Mouse (Mus musculus) forebrain, embryonic 15.5 days (tissue): ENCODE results near the gene Tbc1d16. TPM values are rescaled to one million over a fixed set of nuclear protein-coding genes. Genes with fewer than 3 reads are reported as not detected.
"Not testable (repeated sequence)": the region's sequence is repeated elsewhere in the genome, so short reads cannot be mapped to it uniquely, and the experiment has no call there.

Experiments used
- ATAC-seq: fragments of 200-750 bp; cut with Nextera tagmentation; replicated peaks from 2 replicates; pipeline ENCODE4 v1.8.0; 2017; ENCODE audit warnings: mild to moderate bottlenecking, moderate TSS enrichment, moderate library complexity
- H3K27ac ChIP-seq: fragments of 300-500 bp; sonication (generic); replicated peaks from 2 replicates; pipeline ENCODE4 v1.5.1; 2015; ENCODE audit warnings: mild to moderate bottlenecking, inconsistent platforms
- H3K27me3 ChIP-seq: fragments of 300-500 bp; sonication (generic); 2 replicates; pipeline ENCODE4 v1.6.1; 2015; ENCODE audit warnings: inconsistent platforms
- H3K36me3 ChIP-seq: fragments of 300-500 bp; sonication (generic); 2 replicates; pipeline ENCODE4 v1.6.1; 2015; ENCODE audit warnings: mild to moderate bottlenecking, inconsistent platforms
- H3K4me1 ChIP-seq: fragments of 300-500 bp; sonication (generic); 2 replicates; pipeline ENCODE4 v1.6.1; 2015; ENCODE audit warnings: inconsistent platforms
- H3K4me2 ChIP-seq: fragments of 300-500 bp; sonication (generic); replicated peaks from 2 replicates; pipeline ENCODE4 v1.6.1; 2015; ENCODE audit warnings: mild to moderate bottlenecking, inconsistent platforms
- H3K4me3 ChIP-seq: fragments of 300-500 bp; sonication (generic); 2 replicates; pipeline ENCODE4 v1.5.1; 2015; ENCODE audit warnings: mild to moderate bottlenecking, inconsistent platforms
- H3K9ac ChIP-seq: fragments of 300-500 bp; sonication (generic); replicated peaks from 2 replicates; pipeline ENCODE4 v1.6.1; 2015; ENCODE audit warnings: mild to moderate bottlenecking, inconsistent platforms
- H3K9me3 ChIP-seq: fragments of 300-500 bp; sonication (generic); 2 replicates; pipeline ENCODE4 v1.6.1; 2016; ENCODE audit warnings: inconsistent platforms
- WGBS: fragments of 180-500 bp; shearing (Covaris S2); methylation state at CpG from one replicate; pipeline ENCODE4 v1.1.7; 2015; ENCODE audit warnings: mixed read lengths; 5-methylcytosine and 5-hydroxymethylcytosine counted together
- polyA plus RNA-seq: library from polyadenylated mRNA; unstranded; fragments of >200 nt; fragmentation: Nextera tagmentation; extraction: Ambion mirVana; gene quantifications from 2 replicates; pipeline ENCODE4 v1.2.1, GENCODE M21; 2015

The Tbc1d16 gene
- polyA plus RNA-seq, 1 experiment from 2014 or later: 54.6 TPM

GRCm38 (mm10) chr11:119258216-119258571 lies 29.9 kb upstream of the Tbc1d16 start:
- Histone ChIP-seq H3K9ac (no peak overlapping the region), H3K9me3 (no peaks in the 10 kb centered on the region), H3K4me1 (peaks cover 2% of the 10 kb centered on the region; the same call in 1 of the 2 replicates), H3K27ac (peak overlapping the region; percentile 31; the same call in 1 of the 2 replicates), H3K4me3 (peak overlapping the region; percentile 30), H3K27me3 (no peaks in the 10 kb centered on the region), H3K4me2 (peak overlapping the region; percentile 46), H3K36me3 (peaks cover 2% of the 10 kb centered on the region; the same call in 1 of the 2 replicates)
- WGBS: 75% methylated on average over 9 of the region's 9 CpGs
- ATAC-seq: no peak

- H3K4me3 ChIP-seq, H3K27ac ChIP-seq, H3K9ac ChIP-seq, ATAC-seq, H3K36me3 ChIP-seq, H3K4me2 ChIP-seq, H3K27me3 ChIP-seq, H3K9me3 ChIP-seq: not testable (repeated sequence)
- WGBS: 82% methylated on average over 5 of the region's 5 CpGs
- peaks cover 11% of the 10 kb centered on the region; the same call in 1 of the 2 replicates for H3K4me1 ChIP-seq
Observed at GRCm38 (mm10) chr11:119256557-119256956, 28.3 kb upstream of the Tbc1d16 start.

GRCm38 (mm10) chr11:119252854-119253541 lies 24.7 kb upstream of the Tbc1d16 start:
- Histone ChIP-seq H3K4me3 (peak overlapping the region; percentile 21), H3K27ac (no peak overlapping the region), H3K9ac (no peak overlapping the region), H3K27me3 (no peaks in the 10 kb centered on the region), H3K9me3 (no peaks in the 10 kb centered on the region), H3K4me2 (peak overlapping the region; percentile 37), H3K36me3 (no peaks in the 10 kb centered on the region; the same call in 1 of the 2 replicates), H3K4me1 (peaks cover 11% of the 10 kb centered on the region; the same call in 1 of the 2 replicates)
- peak; percentile 72; the same call in 1 of the 2 replicates for ATAC-seq
- WGBS: 7% methylated on average over 21 of the region's 22 CpGs

- Histone ChIP-seq H3K9me3 (no peaks in the 10 kb centered on the region), H3K4me3 (no peak overlapping the region), H3K4me2 (no peak overlapping the region), H3K27me3 (no peaks in the 10 kb centered on the region), H3K27ac (no peak overlapping the region), H3K4me1 (peaks cover 11% of the 10 kb centered on the region; the same call in 1 of the 2 replicates), H3K9ac (no peak overlapping the region), H3K36me3 (no peaks in the 10 kb centered on the region; the same call in 1 of the 2 replicates)
- no peak for ATAC-seq
- WGBS: 74% methylated on average over 17 of the region's 17 CpGs
Observed at GRCm38 (mm10) chr11:119250998-119251397, 22.7 kb upstream of the Tbc1d16 start.

- Histone ChIP-seq H3K9me3 (no peaks in the 10 kb centered on the region), H3K4me2 (no peak overlapping the region), H3K36me3 (no peaks in the 10 kb centered on the region), H3K27ac (no peak overlapping the region), H3K4me1 (peaks cover 11% of the 10 kb centered on the region; the same call in 1 of the 2 replicates), H3K27me3 (no peaks in the 10 kb centered on the region), H3K9ac (no peak overlapping the region), H3K4me3 (no peak overlapping the region)
- 33% methylated on average over 6 of the region's 6 CpGs for WGBS
- peak; percentile 49 for ATAC-seq
Observed at GRCm38 (mm10) chr11:119249011-119249410, 20.7 kb upstream of the Tbc1d16 start.

GRCm38 (mm10) chr11:119245543-119245942 lies 17.2 kb upstream of the Tbc1d16 start:
- not testable (repeated sequence) for ATAC-seq, H3K4me3 ChIP-seq, H3K36me3 ChIP-seq, H3K27me3 ChIP-seq, H3K4me1 ChIP-seq, H3K9ac ChIP-seq, H3K27ac ChIP-seq, H3K4me2 ChIP-seq, H3K9me3 ChIP-seq
- WGBS: 95% methylated on average over 6 of the region's 6 CpGs

GRCm38 (mm10) chr11:119239480-119239879 lies 11.2 kb upstream of the Tbc1d16 start:
- H3K9ac ChIP-seq: no peak overlapping the region
- H3K27ac ChIP-seq: no peak overlapping the region
- no peak for ATAC-seq
- no peak overlapping the region for H3K4me2 ChIP-seq
- H3K36me3 ChIP-seq: 0 out of 2 replicates have a peak, but pooled peaks cover 3% of the 10 kb centered on the region
- WGBS: 94% methylated on average over 12 of the region's 12 CpGs
- no peaks in the 10 kb centered on the region for H3K9me3 ChIP-seq
- no peak overlapping the region for H3K4me3 ChIP-seq
- no peaks in the 10 kb centered on the region for H3K27me3 ChIP-seq
- peaks cover 8% of the 10 kb centered on the region for H3K4me1 ChIP-seq

GRCm38 (mm10) chr11:119238305-119238721 lies 10.0 kb upstream of the Tbc1d16 start:
- peak; percentile 72 for ATAC-seq
- Histone ChIP-seq H3K4me3 (peak overlapping the region; percentile 31), H3K27me3 (no peaks in the 10 kb centered on the region), H3K9ac (peak overlapping the region; percentile 16; the same call in 1 of the 2 replicates), H3K4me2 (peak overlapping the region; percentile 47), H3K9me3 (no peaks in the 10 kb centered on the region), H3K4me1 (peaks cover 8% of the 10 kb centered on the region), H3K36me3 (0 out of 2 replicates have a peak, but pooled peaks cover 3% of the 10 kb centered on the region), H3K27ac (no peak overlapping the region)
- WGBS: 19% methylated on average over 11 of the region's 11 CpGs

GRCm38 (mm10) chr11:119237568-119238304 lies 9.4 kb upstream of the Tbc1d16 start:
- Histone ChIP-seq H3K4me2 (peak overlapping the region; percentile 47), H3K36me3 (0 out of 2 replicates have a peak, but pooled peaks cover 3% of the 10 kb centered on the region), H3K27ac (0 out of 2 replicates have a peak overlapping the region, but pooled peaks have one; percentile 9), H3K27me3 (no peaks in the 10 kb centered on the region), H3K4me1 (peaks cover 8% of the 10 kb centered on the region), H3K9ac (peak overlapping the region; percentile 34; the same call in 1 of the 2 replicates), H3K4me3 (peak overlapping the region; percentile 31), H3K9me3 (no peaks in the 10 kb centered on the region)
- WGBS: 30% methylated on average over 20 of the region's 20 CpGs
- ATAC-seq: peak; percentile 55

- 0 out of 2 replicates have a peak, but pooled peaks cover 3% of the 10 kb centered on the region for H3K36me3 ChIP-seq
Observed at GRCm38 (mm10) chr11:119237007-119237406, 8.7 kb upstream of the Tbc1d16 start.

GRCm38 (mm10) chr11:119236354-119236753 lies 8.1 kb upstream of the Tbc1d16 start:
- ATAC-seq: no peak
- H3K9ac ChIP-seq: no peak overlapping the region
- no peak overlapping the region for H3K27ac ChIP-seq
- 44% methylated on average over 8 of the region's 8 CpGs for WGBS
- no peaks in the 10 kb centered on the region for H3K9me3 ChIP-seq
- H3K36me3 ChIP-seq: 0 out of 2 replicates have a peak, but pooled peaks cover 3% of the 10 kb centered on the region
- no peak overlapping the region for H3K4me3 ChIP-seq
- no peaks in the 10 kb centered on the region for H3K27me3 ChIP-seq
- H3K4me2 ChIP-seq: no peak overlapping the region
- peaks cover 8% of the 10 kb centered on the region for H3K4me1 ChIP-seq

More at GRCm38 (mm10) chr11:119237007-119237406, 8.7 kb upstream of the Tbc1d16 start:
- no peak for ATAC-seq
- H3K4me1 ChIP-seq: peaks cover 8% of the 10 kb centered on the region
- H3K9ac ChIP-seq: no peak overlapping the region
- H3K9me3 ChIP-seq: no peaks in the 10 kb centered on the region
- H3K27ac ChIP-seq: no peak overlapping the region
- H3K4me3 ChIP-seq: no peak overlapping the region
- 50% methylated on average over 3 of the region's 3 CpGs for WGBS
- no peaks in the 10 kb centered on the region for H3K27me3 ChIP-seq
- H3K4me2 ChIP-seq: no peak overlapping the region

- no peak overlapping the region for H3K9ac ChIP-seq
- 85% methylated on average over 4 of the region's 4 CpGs for WGBS
- ATAC-seq: no peak
- no peak overlapping the region for H3K4me3 ChIP-seq
- no peaks in the 10 kb centered on the region for H3K27me3 ChIP-seq
- peaks cover 8% of the 10 kb centered on the region for H3K4me1 ChIP-seq
- 0 out of 2 replicates have a peak, but pooled peaks cover 3% of the 10 kb centered on the region for H3K36me3 ChIP-seq
- no peaks in the 10 kb centered on the region for H3K9me3 ChIP-seq
- no peak overlapping the region for H3K27ac ChIP-seq
- H3K4me2 ChIP-seq: no peak overlapping the region
Observed at GRCm38 (mm10) chr11:119235596-119235995, 7.3 kb upstream of the Tbc1d16 start.
